In genomic region chr4:45143005-45143404, GRCm38 (mm10) we compare ENCODE assay signal across 12 mouse cellular contexts. TPM values are rescaled to one million over a fixed set of nuclear protein-coding genes. Genes with fewer than 3 reads are reported as not detected.
A peak's percentile ranks its signal among the peaks of the same experiment; 100 is the strongest.
DNase-seq lines count a peak whose midpoint lies in the region; ATAC-seq and TF ChIP-seq lines count a peak whose summit lies in the region.
"Had no signal": no experiment of that assay in that cellular context is flagged by ENCODE, and none has a peak within 500 bp of the region (broad histone marks: within the 10 kb centered on the region; RNA-seq: fewer than 3 reads in every experiment).

No protein-coding gene starts in this region.

- peaks cover 11% of the 10 kb centered on the region for H3K4me1 ChIP-seq in midbrain, embryonic 12.5 days
- H3K4me1 ChIP-seq in midbrain, embryonic 11.5 days (ENCODE audit: control insufficient read depth, insufficient read depth, low read length), result no peaks in the 10 kb centered on the region; the same call in 1 of the 2 replicates
- H3K4me1 ChIP-seq in hindbrain, postnatal 0 days (ENCODE audit: insufficient read depth, low read length), result peaks cover 16% of the 10 kb centered on the region
- H3K4me1 ChIP-seq in forebrain, embryonic 16.5 days (replicated peaks; ENCODE audit: control insufficient read depth, insufficient read depth, low read length), result peaks cover 4% of the 10 kb centered on the region

- H3K27ac ChIP-seq in midbrain, embryonic 12.5 days (replicated peaks), result 0 out of 2 replicates have a peak overlapping the region, but pooled peaks have one; percentile 25
- no peak overlapping the region for H3K27ac ChIP-seq in midbrain, embryonic 11.5 days (ENCODE audit: low read depth, low read length)
- H3K27ac ChIP-seq in hindbrain, postnatal 0 days, result peak overlapping the region; percentile 51; the same call in 1 of the 2 replicates
- H3K27ac ChIP-seq in forebrain, embryonic 16.5 days (ENCODE audit: low read length), result no peak overlapping the region
- H3K27ac ChIP-seq: embryonic facial prominence, embryonic 12.5 days; kidney, postnatal 0 days had no signal

- DNase-seq in embryo, embryonic 11 days, result peak; percentile 21
- DNase-seq in embryo, embryonic 9.5 days (ENCODE audit: extremely low spot score), result no peak
- DNase-seq in midbrain, embryonic 11.5 days (ENCODE audit: low spot score, missing footprints), result no peak
- DNase-seq in hindbrain, postnatal 0 days (ENCODE audit: low spot score), result peak; percentile 52
- DNase-seq in urinary bladder, postnatal 4 days (ENCODE audit: low spot score in 2 of 2), result no peak
- DNase-seq: heart, postnatal 4 days; liver; thymus, postnatal 25 days had no signal

- no peak overlapping the region for H3K4me3 ChIP-seq in midbrain, embryonic 12.5 days
- H3K4me3 ChIP-seq in midbrain, embryonic 11.5 days (ENCODE audit: low read depth, low read length), result no peak overlapping the region
- H3K4me3 ChIP-seq in hindbrain, postnatal 0 days (ENCODE audit: low read length), result no peak overlapping the region
- no peak overlapping the region for H3K4me3 ChIP-seq in forebrain, embryonic 16.5 days (replicated peaks; ENCODE audit: low read length)
- H3K4me3 ChIP-seq: embryonic facial prominence, embryonic 12.5 days had no signal

- ATAC-seq in midbrain, embryonic 12.5 days (ENCODE audit: low FRiP score, low read depth), result no peak
- no peak for ATAC-seq in midbrain, embryonic 11.5 days (ENCODE audit: low FRiP score)
- ATAC-seq in hindbrain, postnatal 0 days, result peak; percentile 50
- ATAC-seq in forebrain, embryonic 16.5 days, result no peak

- H3K9ac ChIP-seq in midbrain, embryonic 12.5 days (replicated peaks), result no peak overlapping the region
- no peak overlapping the region for H3K9ac ChIP-seq in midbrain, embryonic 11.5 days (ENCODE audit: low read length)
- H3K9ac ChIP-seq in hindbrain, postnatal 0 days (replicated peaks; ENCODE audit: low read length), result no peak overlapping the region
- no peak overlapping the region for H3K9ac ChIP-seq in forebrain, embryonic 16.5 days (replicated peaks; ENCODE audit: low read depth, low read length)
- H3K9ac ChIP-seq: embryonic facial prominence, embryonic 12.5 days had no signal

- H3K27me3 ChIP-seq in midbrain, embryonic 12.5 days, result no peaks in the 10 kb centered on the region; the same call in 1 of the 2 replicates
- no peaks in the 10 kb centered on the region for H3K27me3 ChIP-seq in midbrain, embryonic 11.5 days (ENCODE audit: control insufficient read depth, insufficient read depth, low read length)
- no peaks in the 10 kb centered on the region; the same call in 1 of the 2 replicates for H3K27me3 ChIP-seq in hindbrain, postnatal 0 days (ENCODE audit: insufficient read depth, low read length)
- H3K27me3 ChIP-seq in forebrain, embryonic 16.5 days (replicated peaks; ENCODE audit: control insufficient read depth, insufficient read depth, low read length), result 0 out of 2 replicates have a peak, but pooled peaks cover 2% of the 10 kb centered on the region
- H3K27me3 ChIP-seq: embryonic facial prominence, embryonic 12.5 days had no signal

- no peak overlapping the region for H3K4me2 ChIP-seq in midbrain, embryonic 12.5 days (replicated peaks)
- H3K4me2 ChIP-seq in midbrain, embryonic 11.5 days, result no peak overlapping the region
- H3K4me2 ChIP-seq in hindbrain, postnatal 0 days (ENCODE audit: low read depth, low read length), result no peak overlapping the region; the same call in 1 of the 2 replicates
- H3K4me2 ChIP-seq in forebrain, embryonic 16.5 days (ENCODE audit: low read length), result no peak overlapping the region
- H3K4me2 ChIP-seq: embryonic facial prominence, embryonic 12.5 days had no signal

- H3K36me3 ChIP-seq in midbrain, embryonic 12.5 days, result no peaks in the 10 kb centered on the region
- no peaks in the 10 kb centered on the region for H3K36me3 ChIP-seq in midbrain, embryonic 11.5 days (ENCODE audit: control insufficient read depth, insufficient read depth, low read length)
- H3K36me3 ChIP-seq in hindbrain, postnatal 0 days (ENCODE audit: insufficient read depth, low read length), result no peaks in the 10 kb centered on the region
- no peaks in the 10 kb centered on the region for H3K36me3 ChIP-seq in forebrain, embryonic 16.5 days (ENCODE audit: control insufficient read depth, insufficient read depth)
- H3K36me3 ChIP-seq: embryonic facial prominence, embryonic 12.5 days had no signal

- TF ChIP-seq CTCF in hindbrain, postnatal 0 days (IDR thresholded peaks at IDR 0.05; ENCODE audit: low read depth), result no peak

- H3K9me3 ChIP-seq in midbrain, embryonic 12.5 days, result no peaks in the 10 kb centered on the region
- no peaks in the 10 kb centered on the region for H3K9me3 ChIP-seq in midbrain, embryonic 11.5 days (ENCODE audit: control insufficient read depth, low read length)
- H3K9me3 ChIP-seq in hindbrain, postnatal 0 days (ENCODE audit: low read length), result no peaks in the 10 kb centered on the region
- no peaks in the 10 kb centered on the region for H3K9me3 ChIP-seq in forebrain, embryonic 16.5 days (ENCODE audit: control insufficient read depth, low read length)
- H3K9me3 ChIP-seq: embryonic facial prominence, embryonic 12.5 days had no signal

- 69% methylated on average over 8 of the region's 8 CpGs for WGBS in midbrain, embryonic 12.5 days
- 71% methylated on average over 8 of the region's 8 CpGs for WGBS in midbrain, embryonic 11.5 days
- 41% methylated on average over 8 of the region's 8 CpGs for WGBS in hindbrain, postnatal 0 days
- WGBS in forebrain, embryonic 16.5 days, result 65% methylated on average over 8 of the region's 8 CpGs

RNA-seq across cellular contexts. Expression of gene Tomm5, which starts 35.1 kb away (rescaled TPM):
- polyA plus RNA-seq in midbrain, embryonic 12.5 days (2016; fragmentation: Nextera tagmentation; extraction: Ambion mirVana), result 148 TPM in 2 replicates
- 166 and 185 TPM in 2 replicates for polyA plus RNA-seq in midbrain, embryonic 11.5 days (2014; fragmentation: Nextera tagmentation; extraction: Ambion mirVana)
- 106 and 267 TPM in 2 replicates for total RNA-seq in hindbrain, postnatal 0 days (2014; rRNA removed)
- 218 and 219 TPM in 2 replicates for polyA plus RNA-seq in hindbrain, postnatal 0 days (2015; fragmentation: Nextera tagmentation; extraction: Ambion mirVana)
- 131 and 139 TPM in 2 replicates for polyA plus RNA-seq in forebrain, embryonic 16.5 days (2015; fragmentation: Nextera tagmentation; extraction: Ambion mirVana)

RNA-seq across cellular contexts. Expression of gene Frmpd1, which starts 41.7 kb away (rescaled TPM):
- 2.0 and 2.1 TPM in 2 replicates for polyA plus RNA-seq in midbrain, embryonic 12.5 days (2016; fragmentation: Nextera tagmentation; extraction: Ambion mirVana)
- 1.0 and 1.3 TPM in 2 replicates for polyA plus RNA-seq in midbrain, embryonic 11.5 days (2014; fragmentation: Nextera tagmentation; extraction: Ambion mirVana)
- total RNA-seq in hindbrain, postnatal 0 days (2014; rRNA removed), result 13.8 and 20.5 TPM in 2 replicates
- 4.6 and 4.8 TPM in 2 replicates for polyA plus RNA-seq in hindbrain, postnatal 0 days (2015; fragmentation: Nextera tagmentation; extraction: Ambion mirVana)
- polyA plus RNA-seq in forebrain, embryonic 16.5 days (2015; fragmentation: Nextera tagmentation; extraction: Ambion mirVana), result 0.42 and 0.62 TPM in 2 replicates

RNA-seq across cellular contexts. Expression of gene Fbxo10, which starts 58.6 kb away (rescaled TPM):
- polyA plus RNA-seq in midbrain, embryonic 12.5 days (2016; fragmentation: Nextera tagmentation; extraction: Ambion mirVana), result 13.8 and 14.5 TPM in 2 replicates
- polyA plus RNA-seq in midbrain, embryonic 11.5 days (2014; fragmentation: Nextera tagmentation; extraction: Ambion mirVana), result 5.0 and 5.6 TPM in 2 replicates
- 25.7 and 28.6 TPM in 2 replicates for total RNA-seq in hindbrain, postnatal 0 days (2014; rRNA removed)
- 11.4 and 12.5 TPM in 2 replicates for polyA plus RNA-seq in hindbrain, postnatal 0 days (2015; fragmentation: Nextera tagmentation; extraction: Ambion mirVana)
- polyA plus RNA-seq in forebrain, embryonic 16.5 days (2015; fragmentation: Nextera tagmentation; extraction: Ambion mirVana), result 27.3 and 28.1 TPM in 2 replicates

Comparison
In these comparisons a context has a peak if more than half of its experiments do, and no peak if none do; other contexts are left out.
1. DNase-seq: peak in embryo, embryonic 11 days (single experiment) and hindbrain, postnatal 0 days (single experiment); none in embryo, embryonic 9.5 days (single experiment), midbrain, embryonic 11.5 days (single experiment) and urinary bladder, postnatal 4 days (0 of 2).
2. H3K27ac ChIP-seq: peak in midbrain, embryonic 12.5 days (single experiment) and hindbrain, postnatal 0 days (single experiment); none in midbrain, embryonic 11.5 days (single experiment) and forebrain, embryonic 16.5 days (single experiment).